In the genomic region with DNA sequence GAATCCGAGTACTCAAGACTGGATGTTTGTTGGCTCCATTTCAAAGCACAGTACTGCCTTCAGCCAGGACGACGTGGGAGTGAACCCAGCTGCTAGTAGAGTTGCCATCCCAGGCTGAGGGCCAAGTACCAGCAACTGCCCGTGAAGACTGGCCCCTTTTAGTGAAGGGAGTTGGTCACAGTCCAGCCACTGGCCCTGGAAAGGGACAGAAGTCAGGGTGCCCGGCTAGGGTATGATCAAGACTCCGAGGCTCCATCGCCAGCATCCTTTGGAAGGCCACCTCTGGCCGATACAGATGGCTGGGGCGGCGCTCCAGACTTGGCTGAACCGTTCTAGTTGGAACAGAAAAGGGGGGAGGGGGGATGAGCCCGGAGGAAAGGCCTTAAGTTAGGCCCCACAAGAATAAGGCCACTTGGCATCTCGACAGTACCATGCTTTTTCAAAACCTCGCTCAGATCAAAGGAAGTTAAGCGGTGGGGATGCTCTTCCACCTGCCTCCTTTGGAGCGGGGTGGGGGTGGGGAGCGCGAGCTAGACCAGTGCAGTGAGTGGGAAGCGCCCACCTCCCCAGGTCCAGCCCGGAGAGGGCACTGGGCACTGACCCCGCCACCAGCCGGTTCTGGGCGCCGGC, we compare ENCODE assay signal across 8 mouse cellular contexts. TPM values are rescaled to one million over a fixed set of nuclear protein-coding genes. Genes with fewer than 3 reads are reported as not detected.
DNase-seq lines count a peak whose midpoint lies in the region; ATAC-seq and TF ChIP-seq lines count a peak whose summit lies in the region.

No protein-coding gene starts in this region.

- H3K9me3 ChIP-seq in intestine, embryonic 15.5 days, result no peaks in the 10 kb centered on the region
- no peaks in the 10 kb centered on the region for H3K9me3 ChIP-seq in midbrain, embryonic 12.5 days
- H3K9me3 ChIP-seq in stomach, postnatal 0 days (ENCODE audit: control insufficient read depth, low read length), result no peaks in the 10 kb centered on the region

- H3K4me2 ChIP-seq in intestine, embryonic 15.5 days (replicated peaks), result peak overlapping the region; percentile 79
- peak overlapping the region; percentile 92 for H3K4me2 ChIP-seq in midbrain, embryonic 12.5 days (replicated peaks)
- H3K4me2 ChIP-seq in stomach, postnatal 0 days (replicated peaks; ENCODE audit: low read depth), result peak overlapping the region; percentile 81

- ATAC-seq in intestine, embryonic 15.5 days, result peak; percentile 2
- ATAC-seq in midbrain, embryonic 12.5 days (ENCODE audit: low FRiP score, low read depth), result peak; percentile 57
- ATAC-seq in stomach, postnatal 0 days (ENCODE audit: low FRiP score, low TSS enrichment), result peak; percentile 5

- H3K36me3 ChIP-seq in intestine, embryonic 15.5 days, result peaks cover 9% of the 10 kb centered on the region; the same call in 1 of the 2 replicates
- peaks cover 22% of the 10 kb centered on the region for H3K36me3 ChIP-seq in midbrain, embryonic 12.5 days
- peaks cover 10% of the 10 kb centered on the region; the same call in 1 of the 2 replicates for H3K36me3 ChIP-seq in stomach, postnatal 0 days (ENCODE audit: control insufficient read depth, insufficient read depth, low read length)

- TF ChIP-seq EP300 in stomach, postnatal 0 days (optimal IDR thresholded peaks at IDR 0.05), result no peak

- peak overlapping the region; percentile 67 for H3K4me3 ChIP-seq in cortical plate, adult 2 months (ENCODE audit: insufficient read depth, low read length)
- H3K4me3 ChIP-seq in intestine, embryonic 15.5 days (replicated peaks), result peak overlapping the region; percentile 96
- peak overlapping the region; percentile 100 for H3K4me3 ChIP-seq in midbrain, embryonic 12.5 days
- peak overlapping the region; percentile 97 for H3K4me3 ChIP-seq in stomach, postnatal 0 days (ENCODE audit: low read depth, low read length)

- no peaks in the 10 kb centered on the region for H3K27me3 ChIP-seq in intestine, embryonic 15.5 days (replicated peaks)
- H3K27me3 ChIP-seq in midbrain, embryonic 12.5 days, result no peaks in the 10 kb centered on the region
- H3K27me3 ChIP-seq in stomach, postnatal 0 days (ENCODE audit: control insufficient read depth, insufficient read depth, low read length), result no peaks in the 10 kb centered on the region

- H3K27ac ChIP-seq in cortical plate, adult 2 months (ENCODE audit: insufficient read depth, low read length), result peak overlapping the region; percentile 91
- peak overlapping the region; percentile 92 for H3K27ac ChIP-seq in intestine, embryonic 15.5 days
- peak overlapping the region; percentile 96 for H3K27ac ChIP-seq in midbrain, embryonic 12.5 days (replicated peaks)
- H3K27ac ChIP-seq in stomach, postnatal 0 days (replicated peaks), result peak overlapping the region; percentile 97

- TF ChIP-seq POLR2A in cortical plate, adult 2 months (IDR thresholded peaks at IDR 0.05; ENCODE audit: extremely low read depth, insufficient read depth, low read length), result no peak

- intact Hi-C loops in left cerebral cortex, postnatal 14 days (cut with DNase I), result no loop called here

- no peak for TF ChIP-seq CTCF in cortical plate, adult 2 months (IDR thresholded peaks at IDR 0.05; ENCODE audit: extremely low read depth, insufficient read depth, low read length)
- no peak for TF ChIP-seq CTCF in stomach, postnatal 0 days (IDR thresholded peaks at IDR 0.05; ENCODE audit: low read depth)

- H3K4me1 ChIP-seq in cortical plate, adult 2 months (ENCODE audit: control insufficient read depth, insufficient read depth, low read length), result no peaks in the 10 kb centered on the region; the same call in 1 of the 2 replicates
- H3K4me1 ChIP-seq in intestine, embryonic 15.5 days (replicated peaks), result peaks cover 18% of the 10 kb centered on the region
- peaks cover 27% of the 10 kb centered on the region for H3K4me1 ChIP-seq in midbrain, embryonic 12.5 days
- peaks cover 3% of the 10 kb centered on the region; the same call in 1 of the 2 replicates for H3K4me1 ChIP-seq in stomach, postnatal 0 days (replicated peaks; ENCODE audit: control insufficient read depth, insufficient read depth)

- H3K9ac ChIP-seq in intestine, embryonic 15.5 days, result peak overlapping the region; percentile 87
- peak overlapping the region; percentile 87 for H3K9ac ChIP-seq in midbrain, embryonic 12.5 days (replicated peaks)
- peak overlapping the region; percentile 86 for H3K9ac ChIP-seq in stomach, postnatal 0 days (ENCODE audit: low read length)

- DNase-seq in urinary bladder, postnatal 14 days (ENCODE audit: low spot score), result peak; percentile 45
- DNase-seq in urinary bladder, adult 18-20 months (ENCODE audit: low spot score in 2 of 2), result no peak
- DNase-seq in gastrocnemius, postnatal 25 days, result peak; percentile 51
- DNase-seq in left cerebral cortex, postnatal 14 days (ENCODE audit: low spot score in 2 of 2), result peak; percentile 72 to 90
- peak; percentile 43 for DNase-seq in stomach, postnatal 0 days (ENCODE audit: low spot score)

- 3% methylated on average over 24 of the region's 24 CpGs for WGBS in intestine, embryonic 15.5 days
- WGBS in midbrain, embryonic 12.5 days, result 2% methylated on average over 24 of the region's 24 CpGs
- 3% methylated on average over 24 of the region's 24 CpGs for WGBS in stomach, postnatal 0 days

RNA-seq across cellular contexts. Expression of a gene that starts 0.7 kb away (rescaled TPM):
- polyA plus RNA-seq in cortical plate, adult 2 months (2012; rRNA removed), result 41.5 and 42.0 TPM in 2 replicates
- total RNA-seq in gastrocnemius, postnatal 25 days (2021), result 10 to 100 TPM in 1 of 2 experiments, 1 to 10 TPM in 1; 6.4 to 10.9 TPM
- polyA plus RNA-seq in intestine, embryonic 15.5 days (2015; fragmentation: Nextera tagmentation; extraction: Ambion mirVana), result 32.0 and 36.6 TPM in 2 replicates
- 10 to 100 TPM; 29.6 to 29.7 TPM for total RNA-seq in left cerebral cortex, postnatal 14 days (2021)
- 48.4 and 49.3 TPM in 2 replicates for polyA plus RNA-seq in midbrain, embryonic 12.5 days (2016; fragmentation: Nextera tagmentation; extraction: Ambion mirVana)
- polyA plus RNA-seq in stomach, postnatal 0 days (2015; fragmentation: Nextera tagmentation; extraction: Ambion mirVana), result 31.2 and 32.3 TPM in 2 replicates

RNA-seq across cellular contexts. Expression of a gene that starts 1.2 kb away (rescaled TPM):
- 95.8 and 103 TPM in 2 replicates for polyA plus RNA-seq in cortical plate, adult 2 months (2012; rRNA removed)
- total RNA-seq in gastrocnemius, postnatal 25 days (2021), result 10 to 100 TPM; 17.1 to 21.0 TPM
- 43.3 and 47.7 TPM in 2 replicates for polyA plus RNA-seq in intestine, embryonic 15.5 days (2015; fragmentation: Nextera tagmentation; extraction: Ambion mirVana)
- 10 to 100 TPM; 88.7 to 91.2 TPM for total RNA-seq in left cerebral cortex, postnatal 14 days (2021)
- polyA plus RNA-seq in midbrain, embryonic 12.5 days (2016; fragmentation: Nextera tagmentation; extraction: Ambion mirVana), result 69.1 and 72.4 TPM in 2 replicates
- polyA plus RNA-seq in stomach, postnatal 0 days (2015; fragmentation: Nextera tagmentation; extraction: Ambion mirVana), result 64.1 and 65.8 TPM in 2 replicates

RNA-seq across cellular contexts. Expression of a gene that starts 12.2 kb away (rescaled TPM):
- 52.7 and 53.7 TPM in 2 replicates for polyA plus RNA-seq in cortical plate, adult 2 months (2012; rRNA removed)
- under 1 TPM; 0.18 to 0.35 TPM for total RNA-seq in gastrocnemius, postnatal 25 days (2021)
- 0.54 and 0.57 TPM in 2 replicates for polyA plus RNA-seq in intestine, embryonic 15.5 days (2015; fragmentation: Nextera tagmentation; extraction: Ambion mirVana)
- total RNA-seq in left cerebral cortex, postnatal 14 days (2021), result 10 to 100 TPM; 51.1 to 55.7 TPM
- polyA plus RNA-seq in midbrain, embryonic 12.5 days (2016; fragmentation: Nextera tagmentation; extraction: Ambion mirVana), result 7.1 and 7.9 TPM in 2 replicates
- polyA plus RNA-seq in stomach, postnatal 0 days (2015; fragmentation: Nextera tagmentation; extraction: Ambion mirVana), result 0.19 and 0.21 TPM in 2 replicates

RNA-seq across cellular contexts. Expression of a gene that starts 31.0 kb away (rescaled TPM):
- polyA plus RNA-seq in cortical plate, adult 2 months (2012; rRNA removed), result 56.6 and 58.0 TPM in 2 replicates
- not detected for total RNA-seq in gastrocnemius, postnatal 25 days (2021)
- polyA plus RNA-seq in intestine, embryonic 15.5 days (2015; fragmentation: Nextera tagmentation; extraction: Ambion mirVana), result 0.25 and 0.31 TPM in 2 replicates
- total RNA-seq in left cerebral cortex, postnatal 14 days (2021), result 10 to 100 TPM; 32.4 to 34.4 TPM
- 12.3 and 13.3 TPM in 2 replicates for polyA plus RNA-seq in midbrain, embryonic 12.5 days (2016; fragmentation: Nextera tagmentation; extraction: Ambion mirVana)
- 0.17 TPM in 1 of 2 replicates, not detected in the other for polyA plus RNA-seq in stomach, postnatal 0 days (2015; fragmentation: Nextera tagmentation; extraction: Ambion mirVana)

RNA-seq across cellular contexts. Expression of a gene that starts 47.8 kb away (rescaled TPM):
- 13.2 and 14.5 TPM in 2 replicates for polyA plus RNA-seq in cortical plate, adult 2 months (2012; rRNA removed)
- 10 to 100 TPM; 11.4 to 13.1 TPM for total RNA-seq in gastrocnemius, postnatal 25 days (2021)
- polyA plus RNA-seq in intestine, embryonic 15.5 days (2015; fragmentation: Nextera tagmentation; extraction: Ambion mirVana), result 13.6 TPM in 2 replicates
- total RNA-seq in left cerebral cortex, postnatal 14 days (2021), result 10 to 100 TPM; 24.5 to 25.8 TPM
- polyA plus RNA-seq in midbrain, embryonic 12.5 days (2016; fragmentation: Nextera tagmentation; extraction: Ambion mirVana), result 15.1 and 18.0 TPM in 2 replicates
- polyA plus RNA-seq in stomach, postnatal 0 days (2015; fragmentation: Nextera tagmentation; extraction: Ambion mirVana), result 10.6 and 11.6 TPM in 2 replicates

Comparison
In these comparisons a context has a peak if more than half of its experiments do, and no peak if none do; other contexts are left out.
1. DNase-seq: peak in urinary bladder, postnatal 14 days (single experiment), gastrocnemius, postnatal 25 days (single experiment), left cerebral cortex, postnatal 14 days (2 of 2) and stomach, postnatal 0 days (single experiment); none in urinary bladder, adult 18-20 months (0 of 2).
2. ATAC-seq: peak in every context shown above with its lines; median percentile 57 in midbrain, embryonic 12.5 days; 5 in stomach, postnatal 0 days; 2 in intestine, embryonic 15.5 days.
3. Peak in every context shown above with its lines, with median percentiles within 50 percentile points of each other: H3K27ac ChIP-seq, H3K4me3 ChIP-seq, H3K4me2 ChIP-seq and H3K9ac ChIP-seq.